Mouse (Mus musculus): ENCODE measurements around the gene Fkbp6. TPM values are rescaled to one million over a fixed set of nuclear protein-coding genes. Genes with fewer than 3 reads are reported as not detected.

Fkbp6 gene
- total RNA-seq, 2 experiments from 2014 or later = 0.69 to 0.74 TPM

Small RNA genes lying within 50 kb of the gene (microRNA-seq; reads per million reads assigned to microRNA genes)
- 0.69 to 1.4 reads per million in 2 experiments for gene Mir7033

Other genes starting within 250 kb of the Fkbp6 start
- 10 to 100 TPM; 15.8 to 18.4 TPM for gene Tbl2, start 200.4 kb downstream of the Fkbp6 start, total RNA-seq (2021)
- 10 to 100 TPM; 31.1 to 31.9 TPM for gene Bcl7b, start 181.8 kb downstream of the Fkbp6 start, total RNA-seq (2021)
- 10 to 100 TPM; 53.9 to 54.3 TPM for gene Baz1b, start 162.8 kb downstream of the Fkbp6 start, total RNA-seq (2021)
- gene Fzd9, start 98.8 kb downstream of the Fkbp6 start, total RNA-seq (2021) = 1 to 10 TPM; 1.2 to 1.7 TPM
- gene Trim50, start 3.3 kb upstream of the Fkbp6 start, total RNA-seq (2021) = not detected
- gene Nsun5, start 19.9 kb upstream of the Fkbp6 start, total RNA-seq (2021) = 10 to 100 TPM; 14.5 to 15.1 TPM
- 10 to 100 TPM; 31.9 to 32.1 TPM for gene Pom121, start 44.5 kb upstream of the Fkbp6 start, total RNA-seq (2021)
- gene Hip1, start 195.1 kb upstream of the Fkbp6 start, total RNA-seq (2021) = 10 to 100 TPM; 40.7 to 43.9 TPM
- not detected for gene Ccl26, start 213.5 kb upstream of the Fkbp6 start, total RNA-seq (2021)
- under 1 TPM; 0.29 to 0.52 TPM for gene Ccl24, start 223.0 kb upstream of the Fkbp6 start, total RNA-seq (2021)

All from heart, postnatal 4 days (tissue).